23 mouse cellular contexts compared by ENCODE assay signal in genomic region chr10:71002871-71003270, GRCm38 (mm10).
DNase-seq lines count a peak whose midpoint lies in the region; ATAC-seq and TF ChIP-seq lines count a peak whose summit lies in the region.
"Had no signal": no experiment of that assay in that cellular context is flagged by ENCODE, and none has a peak within 500 bp of the region (broad histone marks: within the 10 kb centered on the region; RNA-seq: fewer than 3 reads in every experiment).

No protein-coding gene starts in this region.

- H3K4me2 ChIP-seq in embryonic facial prominence, embryonic 14.5 days (ENCODE audit: low read depth, low read length): no peak overlapping the region
- no peak overlapping the region for H3K4me2 ChIP-seq in midbrain, embryonic 11.5 days
- no peak overlapping the region for H3K4me2 ChIP-seq in midbrain, postnatal 0 days (ENCODE audit: low read depth, low read length, poor library complexity, severe bottlenecking)
- H3K4me2 ChIP-seq: embryonic facial prominence, embryonic 13.5 days; forebrain, embryonic 12.5 days had no signal

- no peak overlapping the region for H3K4me3 ChIP-seq in embryonic facial prominence, embryonic 14.5 days (ENCODE audit: low read depth, low read length)
- no peak overlapping the region for H3K4me3 ChIP-seq in embryonic facial prominence, embryonic 10.5 days
- no peak overlapping the region for H3K4me3 ChIP-seq in midbrain, embryonic 11.5 days (ENCODE audit: low read depth, low read length)
- no peak overlapping the region for H3K4me3 ChIP-seq in midbrain, postnatal 0 days (ENCODE audit: low read depth, low read length)
- H3K4me3 ChIP-seq: embryonic facial prominence, embryonic 13.5 days; forebrain, embryonic 10.5 days; forebrain, embryonic 12.5 days had no signal

- DNase-seq in embryonic facial prominence, embryonic 14.5 days (ENCODE audit: low spot score): peak; percentile 23
- no peak for DNase-seq in embryonic facial prominence, embryonic 10.5 days (ENCODE audit: low spot score)
- DNase-seq in midbrain, embryonic 11.5 days (ENCODE audit: low spot score, missing footprints): peak; percentile 56
- DNase-seq in midbrain, postnatal 0 days (ENCODE audit: low spot score): no peak
- no peak for DNase-seq in cerebellum, postnatal 36 days
- DNase-seq: adrenal gland, adult 2 months; adrenal gland, postnatal 10 days; adrenal gland, postnatal 25 days; B cell, adult 2 months; cerebellum, adult 11 months; cerebellum, adult 18-20 months; cerebellum, adult 8-10 months; cerebellum, adult 9-11 months; cerebellum, postnatal 14 days had no signal

- ATAC-seq in embryonic facial prominence, embryonic 14.5 days (ENCODE audit: low read depth): no peak
- no peak for ATAC-seq in midbrain, embryonic 11.5 days (ENCODE audit: low FRiP score)
- ATAC-seq in midbrain, postnatal 0 days (ENCODE audit: low FRiP score): no peak
- ATAC-seq: activated CD4-positive, CD25-positive, alpha-beta regulatory T cell, adult 4 months; CD4-positive, CD25-positive, alpha-beta regulatory T cell, adult 4 months; forebrain, embryonic 14.5 days; forebrain, embryonic 16.5 days; Patski had no signal

- WGBS in embryonic facial prominence, embryonic 14.5 days: 72% methylated on average over 2 of the region's 2 CpGs
- WGBS in embryonic facial prominence, embryonic 10.5 days: 84% methylated on average over 2 of the region's 2 CpGs
- WGBS in midbrain, embryonic 11.5 days: 84% methylated on average over 2 of the region's 2 CpGs
- WGBS in midbrain, postnatal 0 days: 97% methylated on average over 2 of the region's 2 CpGs

- no peaks in the 10 kb centered on the region for H3K36me3 ChIP-seq in embryonic facial prominence, embryonic 14.5 days (ENCODE audit: control insufficient read depth, insufficient read depth, low read length)
- no peaks in the 10 kb centered on the region for H3K36me3 ChIP-seq in embryonic facial prominence, embryonic 10.5 days (replicated peaks)
- H3K36me3 ChIP-seq in midbrain, embryonic 11.5 days (ENCODE audit: control insufficient read depth, insufficient read depth, low read length): no peaks in the 10 kb centered on the region
- no peaks in the 10 kb centered on the region for H3K36me3 ChIP-seq in midbrain, postnatal 0 days (ENCODE audit: insufficient read depth, low read length)
- H3K36me3 ChIP-seq: embryonic facial prominence, embryonic 13.5 days; forebrain, embryonic 10.5 days; forebrain, embryonic 12.5 days; G1E had no signal

- no peak overlapping the region for H3K9ac ChIP-seq in embryonic facial prominence, embryonic 14.5 days (ENCODE audit: low read depth, low read length)
- H3K9ac ChIP-seq in midbrain, embryonic 11.5 days (ENCODE audit: low read length): no peak overlapping the region
- no peak overlapping the region for H3K9ac ChIP-seq in midbrain, postnatal 0 days (replicated peaks; ENCODE audit: low read length, poor library complexity, severe bottlenecking)
- H3K9ac ChIP-seq: embryonic facial prominence, embryonic 13.5 days; forebrain, embryonic 12.5 days had no signal

- H3K27me3 ChIP-seq in embryonic facial prominence, embryonic 14.5 days (replicated peaks; ENCODE audit: control insufficient read depth, insufficient read depth, low read length): no peaks in the 10 kb centered on the region
- no peaks in the 10 kb centered on the region for H3K27me3 ChIP-seq in embryonic facial prominence, embryonic 10.5 days (replicated peaks; ENCODE audit: low read depth, poor library complexity, severe bottlenecking)
- H3K27me3 ChIP-seq in midbrain, embryonic 11.5 days (ENCODE audit: control insufficient read depth, insufficient read depth, low read length): no peaks in the 10 kb centered on the region
- no peaks in the 10 kb centered on the region for H3K27me3 ChIP-seq in midbrain, postnatal 0 days (ENCODE audit: insufficient read depth, low read length)
- H3K27me3 ChIP-seq: embryonic facial prominence, embryonic 13.5 days; forebrain, embryonic 12.5 days; Patski had no signal

- H3K27ac ChIP-seq in embryonic facial prominence, embryonic 14.5 days (replicated peaks; ENCODE audit: low read depth, low read length): peak overlapping the region; percentile 33; the same call in 1 of the 2 replicates
- no peak overlapping the region for H3K27ac ChIP-seq in embryonic facial prominence, embryonic 10.5 days (replicated peaks)
- H3K27ac ChIP-seq in midbrain, embryonic 11.5 days (ENCODE audit: low read depth, low read length): no peak overlapping the region
- H3K27ac ChIP-seq in midbrain, postnatal 0 days (ENCODE audit: low read depth, low read length): no peak overlapping the region
- H3K27ac ChIP-seq: embryonic facial prominence, embryonic 13.5 days; forebrain, embryonic 10.5 days; forebrain, embryonic 12.5 days had no signal

- 0 out of 2 replicates have a peak, but pooled peaks cover under 1% of the 10 kb centered on the region for H3K4me1 ChIP-seq in embryonic facial prominence, embryonic 14.5 days (ENCODE audit: control insufficient read depth, insufficient read depth, low read length)
- no peaks in the 10 kb centered on the region for H3K4me1 ChIP-seq in embryonic facial prominence, embryonic 10.5 days
- no peaks in the 10 kb centered on the region for H3K4me1 ChIP-seq in midbrain, embryonic 11.5 days (ENCODE audit: control insufficient read depth, insufficient read depth, low read length)
- H3K4me1 ChIP-seq in midbrain, postnatal 0 days (ENCODE audit: insufficient read depth, low read length): no peaks in the 10 kb centered on the region
- H3K4me1 ChIP-seq: embryonic facial prominence, embryonic 13.5 days; forebrain, embryonic 10.5 days; forebrain, embryonic 12.5 days had no signal

- no peaks in the 10 kb centered on the region for H3K9me3 ChIP-seq in embryonic facial prominence, embryonic 14.5 days (ENCODE audit: control insufficient read depth, low read length)
- H3K9me3 ChIP-seq in embryonic facial prominence, embryonic 10.5 days: no peaks in the 10 kb centered on the region
- H3K9me3 ChIP-seq in midbrain, embryonic 11.5 days (ENCODE audit: control insufficient read depth, low read length): no peaks in the 10 kb centered on the region
- H3K9me3 ChIP-seq in midbrain, postnatal 0 days (ENCODE audit: low read length): no peaks in the 10 kb centered on the region
- H3K9me3 ChIP-seq: embryonic facial prominence, embryonic 13.5 days; forebrain, embryonic 10.5 days; forebrain, embryonic 12.5 days had no signal

- no peak for TF ChIP-seq CTCF in midbrain, postnatal 0 days (IDR thresholded peaks at IDR 0.05)

Comparison
In these comparisons a context has a peak if more than half of its experiments do, and no peak if none do; other contexts are left out.
1. DNase-seq: peak in embryonic facial prominence, embryonic 14.5 days (single experiment) and midbrain, embryonic 11.5 days (single experiment); none in embryonic facial prominence, embryonic 10.5 days (single experiment), midbrain, postnatal 0 days (single experiment) and cerebellum, postnatal 36 days (0 of 2).